Mouse (Mus musculus) forebrain, embryonic 12.5 days (tissue): ENCODE data around the gene Tnrc18. TPM values are rescaled to one million over a fixed set of nuclear protein-coding genes. Genes with fewer than 3 reads are reported as not detected.

Experiments used
- ATAC-seq: fragments of 200-750 bp; cut with Nextera tagmentation; 2 replicates; pipeline ENCODE4 v1.8.0; 2017; ENCODE audit warnings: moderate TSS enrichment; ENCODE audit not compliant: low FRiP score
- H3K27ac ChIP-seq: fragments of 300-500 bp; sonication (generic); 2 replicates; pipeline ENCODE4 v1.5.1; 2016; ENCODE audit warnings: mild to moderate bottlenecking
- H3K27me3 ChIP-seq: fragments of 300-500 bp; sonication (generic); 2 replicates; pipeline ENCODE4 v1.6.1; 2016; ENCODE audit warnings: mild to moderate bottlenecking
- H3K36me3 ChIP-seq: fragments of 300-500 bp; sonication (generic); replicated peaks from 2 replicates; pipeline ENCODE4 v1.6.1; 2016; ENCODE audit warnings: mild to moderate bottlenecking
- H3K4me1 ChIP-seq: fragments of 300-500 bp; sonication (generic); 2 replicates; pipeline ENCODE4 v1.6.1; 2016
- H3K4me2 ChIP-seq: fragments of 300-500 bp; sonication (generic); 2 replicates; pipeline ENCODE4 v1.6.1; 2016; ENCODE audit warnings: mild to moderate bottlenecking, moderate library complexity
- H3K4me3 ChIP-seq: fragments of 300-500 bp; sonication (generic); replicated peaks from 2 replicates; pipeline ENCODE4 v1.5.1; 2016; ENCODE audit warnings: mild to moderate bottlenecking
- H3K9ac ChIP-seq: fragments of 300-500 bp; sonication (generic); 2 replicates; pipeline ENCODE4 v1.6.1; 2016; ENCODE audit warnings: mild to moderate bottlenecking
- H3K9me3 ChIP-seq: fragments of 300-500 bp; sonication (generic); 2 replicates; pipeline ENCODE4 v1.6.1; 2016
- WGBS: fragments of 180-500 bp; shearing (Covaris S2); methylation state at CpG from one replicate; pipeline ENCODE4 v1.1.7; 2016; 5-methylcytosine and 5-hydroxymethylcytosine counted together
- polyA plus RNA-seq: library from polyadenylated mRNA; unstranded; fragments of >200 nt; fragmentation: Nextera tagmentation; extraction: Ambion mirVana; gene quantifications from 2 replicates; pipeline ENCODE4 v1.2.1, GENCODE M21; 2016

Gene Tnrc18
- polyA plus RNA-seq, 1 experiment from 2014 or later = 64.6 TPM

GRCm38 (mm10) chr5:142820276-142821265, 3.1 kb upstream of the Tnrc18 start:
- no peaks in the 10 kb centered on the region for H3K9me3 ChIP-seq
- under 1% methylated on average over 50 of the region's 53 CpGs for WGBS
- H3K36me3 ChIP-seq = no peaks in the 10 kb centered on the region
- H3K4me3 ChIP-seq = peak overlapping the region; percentile 96
- peak overlapping the region; percentile 92 for H3K4me2 ChIP-seq
- peak overlapping the region; percentile 98 for H3K9ac ChIP-seq
- peaks cover 38% of the 10 kb centered on the region for H3K4me1 ChIP-seq
- no peaks in the 10 kb centered on the region for H3K27me3 ChIP-seq
- no peak for ATAC-seq
- H3K27ac ChIP-seq = peak overlapping the region; percentile 100

DNA sequence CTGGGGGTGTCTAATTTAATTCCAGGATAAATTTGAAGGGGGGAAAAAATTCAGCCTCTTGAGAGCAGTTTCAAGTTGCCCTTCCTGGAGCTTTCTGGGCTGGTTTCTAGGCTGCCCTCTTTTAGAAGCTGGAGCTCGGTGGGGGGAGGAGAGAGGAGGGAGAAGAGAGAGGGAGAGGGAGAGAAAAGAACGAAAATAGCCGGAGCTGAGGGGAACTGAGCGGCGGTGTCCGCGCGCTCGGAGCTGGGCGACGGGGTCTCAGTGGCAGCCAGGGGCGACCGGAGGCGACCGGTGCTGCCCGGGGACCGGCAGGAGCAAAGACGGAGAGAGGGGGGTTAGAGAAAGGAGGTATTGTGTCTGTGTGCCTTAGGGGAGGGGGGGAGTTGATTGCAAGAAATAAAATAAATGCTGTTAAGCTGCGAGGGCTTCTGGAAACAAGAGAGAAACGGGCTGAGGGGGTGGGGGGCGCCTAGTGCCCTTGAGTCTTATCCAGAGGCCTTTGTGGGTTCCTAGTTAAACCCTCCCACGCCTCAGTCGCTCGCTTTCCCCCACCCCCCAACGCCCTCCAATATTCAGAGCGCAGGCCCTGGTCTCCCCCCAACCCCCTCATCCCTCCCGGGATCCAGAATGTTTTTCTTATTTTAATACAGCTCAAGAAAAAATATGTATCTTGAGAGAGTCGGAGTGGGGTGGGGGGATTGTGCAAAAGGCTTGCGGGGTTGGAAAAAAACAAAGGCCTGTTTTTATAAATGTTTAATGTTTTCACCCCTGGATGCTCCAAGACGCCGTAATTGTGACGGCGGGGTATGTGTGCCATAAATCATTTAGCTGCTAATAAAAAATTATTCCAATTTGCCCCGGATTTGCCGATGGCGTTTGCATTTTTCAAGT, 2.2 kb upstream of the Tnrc18 start:
- H3K9ac ChIP-seq = peak overlapping the region; percentile 98
- no peaks in the 10 kb centered on the region for H3K9me3 ChIP-seq
- H3K4me1 ChIP-seq = peaks cover 28% of the 10 kb centered on the region
- H3K27ac ChIP-seq = peak overlapping the region; percentile 100
- under 1% methylated on average over 35 of the region's 36 CpGs for WGBS
- ATAC-seq = peak; percentile 28
- H3K4me3 ChIP-seq = peak overlapping the region; percentile 96
- peak overlapping the region; percentile 92 for H3K4me2 ChIP-seq
- peaks cover 5% of the 10 kb centered on the region for H3K36me3 ChIP-seq
- H3K27me3 ChIP-seq = no peaks in the 10 kb centered on the region

- no peak; the same call in 1 of the 2 replicates for ATAC-seq
- Histone ChIP-seq H3K27ac (peak overlapping the region; percentile 100), H3K4me1 (peaks cover 19% of the 10 kb centered on the region), H3K9me3 (no peaks in the 10 kb centered on the region), H3K36me3 (peaks cover 14% of the 10 kb centered on the region), H3K4me2 (peak overlapping the region; percentile 92), H3K27me3 (no peaks in the 10 kb centered on the region), H3K4me3 (peak overlapping the region; percentile 96), H3K9ac (peak overlapping the region; percentile 98)
- WGBS = under 1% methylated on average over 43 of the region's 43 CpGs
Measured at GRCm38 (mm10) chr5:142818435-142819360, 1.2 kb upstream of the Tnrc18 start.

DNA sequence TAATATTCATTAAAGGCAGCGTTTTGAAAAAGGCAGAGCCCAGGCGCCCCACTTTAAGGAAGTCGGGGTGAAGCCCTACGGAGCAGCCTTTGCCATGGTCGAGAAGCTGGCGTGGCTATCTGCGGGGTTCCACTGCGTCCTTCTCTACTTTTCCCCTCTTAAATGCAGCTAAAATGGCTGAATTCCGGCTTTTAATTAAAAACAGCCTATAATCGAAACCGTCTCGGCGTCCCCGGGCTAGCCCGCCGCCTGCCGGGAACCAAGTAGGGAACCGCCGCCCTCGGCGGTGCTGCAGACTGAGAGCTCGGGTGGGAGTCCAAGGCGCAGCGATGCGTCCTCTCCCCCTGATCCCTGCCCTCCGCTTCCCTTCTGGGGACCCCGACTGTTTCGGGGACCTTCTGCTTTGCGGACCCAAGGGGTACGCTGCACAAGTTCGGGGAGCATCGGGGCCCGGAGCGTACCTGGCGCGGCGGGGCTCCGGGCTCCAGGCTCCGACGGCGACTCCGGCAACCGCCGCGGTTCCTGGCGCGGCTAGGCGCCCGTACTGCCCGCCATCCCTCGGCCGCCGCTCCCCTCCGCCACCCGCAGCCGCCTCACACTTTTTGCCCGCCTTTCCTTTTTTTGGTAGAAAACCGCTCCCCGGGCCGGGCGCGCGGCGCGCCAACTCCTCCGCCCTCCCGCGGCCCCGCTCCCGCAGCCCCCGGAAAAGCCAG, 495 bp downstream of the Tnrc18 start:
- no peaks in the 10 kb centered on the region for H3K27me3 ChIP-seq
- peak overlapping the region; percentile 97 for H3K4me2 ChIP-seq
- H3K36me3 ChIP-seq = peaks cover 15% of the 10 kb centered on the region
- peak overlapping the region; percentile 96 for H3K4me3 ChIP-seq
- H3K9me3 ChIP-seq = no peaks in the 10 kb centered on the region
- H3K27ac ChIP-seq = peak overlapping the region; percentile 100
- peaks cover 22% of the 10 kb centered on the region for H3K4me1 ChIP-seq
- ATAC-seq = no peak
- WGBS = under 1% methylated on average over 71 of the region's 71 CpGs
- H3K9ac ChIP-seq = peak overlapping the region; percentile 100

DNA sequence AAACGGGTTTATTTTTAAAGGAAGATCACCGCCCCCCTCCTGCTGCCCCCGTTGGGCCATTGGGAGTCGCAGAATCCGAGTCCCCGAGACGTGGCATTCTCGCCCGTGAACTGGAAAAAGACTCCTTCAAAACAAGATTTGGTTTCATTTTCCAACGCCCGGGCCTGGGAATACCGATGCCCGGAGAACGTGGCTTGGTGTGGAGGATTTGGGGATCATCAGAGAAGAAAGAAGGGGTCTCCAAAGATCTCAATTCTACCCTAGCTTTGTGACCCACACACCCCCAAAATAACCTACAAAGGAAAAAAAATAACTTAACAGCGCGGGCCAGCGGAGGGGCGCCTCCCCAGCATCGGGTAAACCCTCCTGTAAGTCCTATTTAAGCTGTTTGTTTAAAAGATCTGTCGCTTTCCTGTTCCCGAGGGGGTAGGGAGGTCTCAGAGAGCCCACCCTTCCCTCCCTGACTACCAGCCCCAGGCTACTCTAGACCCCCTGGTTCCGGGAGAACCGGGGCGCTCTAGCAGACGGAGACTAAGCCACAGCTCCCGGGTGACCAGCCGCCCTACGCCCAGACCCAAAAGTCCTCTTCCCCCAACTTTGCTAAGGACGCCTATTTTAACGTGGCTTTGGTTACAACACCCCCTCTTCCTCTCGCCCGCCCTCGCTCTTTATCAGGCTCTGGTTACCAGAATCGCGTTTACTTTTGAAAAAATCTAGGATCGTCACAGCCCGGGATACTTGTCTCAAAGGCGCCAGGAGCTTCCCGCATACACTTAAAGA, 1.2 kb downstream of the Tnrc18 start:
- Histone ChIP-seq H3K9me3 (no peaks in the 10 kb centered on the region), H3K4me2 (peak overlapping the region; percentile 97), H3K4me3 (peak overlapping the region; percentile 96), H3K36me3 (peaks cover 15% of the 10 kb centered on the region), H3K9ac (peak overlapping the region; percentile 100), H3K27ac (peak overlapping the region; percentile 100), H3K27me3 (no peaks in the 10 kb centered on the region), H3K4me1 (peaks cover 25% of the 10 kb centered on the region)
- ATAC-seq = no peak
- under 1% methylated on average over 39 of the region's 39 CpGs for WGBS

GRCm38 (mm10) chr5:142815421-142816001, 2.0 kb downstream of the Tnrc18 start:
- WGBS = under 1% methylated on average over 30 of the region's 30 CpGs

GRCm38 (mm10) chr5:142814711-142815420, 2.6 kb downstream of the Tnrc18 start:
- peaks cover 39% of the 10 kb centered on the region for H3K4me1 ChIP-seq
- H3K9me3 ChIP-seq = no peaks in the 10 kb centered on the region
- ATAC-seq = no peak
- peak overlapping the region; percentile 100 for H3K27ac ChIP-seq
- H3K27me3 ChIP-seq = no peaks in the 10 kb centered on the region
- peak overlapping the region; percentile 97 for H3K4me2 ChIP-seq
- peaks cover 23% of the 10 kb centered on the region for H3K36me3 ChIP-seq
- H3K9ac ChIP-seq = peak overlapping the region; percentile 100
- WGBS = under 1% methylated on average over 62 of the region's 62 CpGs
- H3K4me3 ChIP-seq = peak overlapping the region; percentile 96

More at GRCm38 (mm10) chr5:142815421-142816001, 2.0 kb downstream of the Tnrc18 start:
- peaks cover 16% of the 10 kb centered on the region for H3K36me3 ChIP-seq
- no peaks in the 10 kb centered on the region for H3K27me3 ChIP-seq
- H3K4me2 ChIP-seq = peak overlapping the region; percentile 97
- H3K4me3 ChIP-seq = peak overlapping the region; percentile 96
- ATAC-seq = no peak
- peak overlapping the region; percentile 100 for H3K9ac ChIP-seq
- peak overlapping the region; percentile 100 for H3K27ac ChIP-seq
- no peaks in the 10 kb centered on the region for H3K9me3 ChIP-seq
- H3K4me1 ChIP-seq = peaks cover 32% of the 10 kb centered on the region

GRCm38 (mm10) chr5:142814161-142814651, 3.3 kb downstream of the Tnrc18 start:
- no peak for ATAC-seq
- peaks cover 29% of the 10 kb centered on the region for H3K36me3 ChIP-seq
- H3K4me3 ChIP-seq = peak overlapping the region; percentile 96
- peak overlapping the region; percentile 97 for H3K4me2 ChIP-seq
- H3K27ac ChIP-seq = peak overlapping the region; percentile 100
- H3K9ac ChIP-seq = peak overlapping the region; percentile 100
- under 1% methylated on average over 22 of the region's 22 CpGs for WGBS
- no peaks in the 10 kb centered on the region for H3K27me3 ChIP-seq
- no peaks in the 10 kb centered on the region for H3K9me3 ChIP-seq
- H3K4me1 ChIP-seq = peaks cover 43% of the 10 kb centered on the region

GRCm38 (mm10) chr5:142813722-142814111, 3.7 kb downstream of the Tnrc18 start:
- Histone ChIP-seq H3K4me2 (peak overlapping the region; percentile 97), H3K27ac (peak overlapping the region; percentile 100), H3K4me1 (peaks cover 43% of the 10 kb centered on the region), H3K36me3 (peaks cover 34% of the 10 kb centered on the region), H3K9ac (peak overlapping the region; percentile 100), H3K4me3 (peak overlapping the region; percentile 96), H3K27me3 (no peaks in the 10 kb centered on the region), H3K9me3 (no peaks in the 10 kb centered on the region)
- no peak for ATAC-seq
- under 1% methylated on average over 23 of the region's 23 CpGs for WGBS
